Mouse (Mus musculus) ES-E14 (cell line): ENCODE data around the gene Egfem1. TPM values are rescaled to one million over a fixed set of nuclear protein-coding genes. Genes with fewer than 3 reads are reported as not detected.
A peak's percentile ranks its signal among the peaks of the same experiment; 100 is the strongest.

Experiments used
- DNase-seq: peaks from one replicate; pipeline ENCODE4 v3.0.0-alpha.2; 2013; ENCODE audit warnings: low read depth, low spot score
- H3K27ac ChIP-seq: 2 replicates; pipeline ENCODE4 v1.5.1; 2012; ENCODE audit warnings: low read depth, mild to moderate bottlenecking, low read length, moderate library complexity, mixed read lengths; ENCODE audit not compliant: poor library complexity, insufficient read depth, severe bottlenecking
- H3K36me3 ChIP-seq: 2 replicates; pipeline ENCODE4 v1.6.1; 2012; ENCODE audit warnings: mild to moderate bottlenecking, low read length, moderate library complexity, mixed read lengths; ENCODE audit not compliant: control insufficient read depth, poor library complexity, insufficient read depth, severe bottlenecking
- H3K4me1 ChIP-seq, 2 experiments: fragments of 150-350 bp in 1 of 2; sonication (generic) in 1 of 2; 2 replicates each; pipeline ENCODE4 v1.6.1; 2012; ENCODE audit warnings: low read length in 2 of 2, mild to moderate bottlenecking in 1 of 2, mixed read lengths in 1 of 2; ENCODE audit not compliant: control insufficient read depth in 2 of 2, insufficient read depth in 2 of 2, poor library complexity in 1 of 2
- H3K4me3 ChIP-seq, 2 experiments: fragments of 150-350 bp in 1 of 2; sonication (generic) in 1 of 2; 2 replicates each; pipeline ENCODE4 v1.5.1; 2012; ENCODE audit warnings: low read length in 2 of 2, low read depth in 1 of 2, mild to moderate bottlenecking in 1 of 2, mixed read lengths in 1 of 2; ENCODE audit not compliant: insufficient read depth in 1 of 2, poor library complexity in 1 of 2, severe bottlenecking in 1 of 2
- H3K9ac ChIP-seq: 2 replicates; pipeline ENCODE4 v1.6.1; 2012; ENCODE audit warnings: low read depth, mild to moderate bottlenecking, low read length, mixed read lengths; ENCODE audit not compliant: poor library complexity, insufficient read depth, severe bottlenecking
- H3K9me3 ChIP-seq: fragments of 150-350 bp; sonication (generic); 2 replicates; pipeline ENCODE4 v1.6.1; 2012; ENCODE audit warnings: low read depth, mild to moderate bottlenecking, low read length; ENCODE audit not compliant: control insufficient read depth, insufficient read depth
- CHD2 ChIP-seq: IDR thresholded peaks from 2 replicates; pipeline ENCODE4 v1.6.1; 2014; ENCODE audit warnings: mild to moderate bottlenecking, low read depth, low read length, inconsistent platforms
- HCFC1 ChIP-seq: IDR thresholded peaks from 2 replicates; pipeline ENCODE4 v1.6.1; 2012; ENCODE audit warnings: low read length, inconsistent platforms, borderline replicate concordance; ENCODE audit not compliant: insufficient read depth
- MAFK ChIP-seq: IDR thresholded peaks from 2 replicates; pipeline ENCODE4 v1.6.1; 2014; ENCODE audit warnings: mild to moderate bottlenecking, low read depth, low read length, inconsistent platforms; ENCODE audit not compliant: insufficient read depth
- ZC3H11A ChIP-seq: IDR thresholded peaks from 2 replicates; pipeline ENCODE4 v1.6.1; 2012; ENCODE audit warnings: low read depth, mild to moderate bottlenecking, inconsistent platforms, low read length, borderline replicate concordance
- ZNF384 ChIP-seq: IDR thresholded peaks from 2 replicates; pipeline ENCODE4 v1.6.1; 2012; ENCODE audit warnings: low read depth, low read length, inconsistent platforms
- in situ Hi-C, 2 experiments: fragments of 600-800 bp; cut with MboI; formaldehyde crosslinking; loops; one replicate each; pipeline ENCODE4 v1.15.1; 2025; ENCODE audit warnings: low sequenced_read_pairs in 2 of 2, inconsistent platforms in 1 of 2; ENCODE audit not compliant: unreplicated experiment in 2 of 2
- total RNA-seq: library from RNA; depleted of rRNA; stranded (reverse); fragments of 300-350 nt; gene quantifications from 2 replicates; pipeline ENCODE4 v1.2.3, GENCODE M21; 2012

Gene Egfem1
- total RNA-seq, 1 experiment: 0.18 TPM

DNA sequence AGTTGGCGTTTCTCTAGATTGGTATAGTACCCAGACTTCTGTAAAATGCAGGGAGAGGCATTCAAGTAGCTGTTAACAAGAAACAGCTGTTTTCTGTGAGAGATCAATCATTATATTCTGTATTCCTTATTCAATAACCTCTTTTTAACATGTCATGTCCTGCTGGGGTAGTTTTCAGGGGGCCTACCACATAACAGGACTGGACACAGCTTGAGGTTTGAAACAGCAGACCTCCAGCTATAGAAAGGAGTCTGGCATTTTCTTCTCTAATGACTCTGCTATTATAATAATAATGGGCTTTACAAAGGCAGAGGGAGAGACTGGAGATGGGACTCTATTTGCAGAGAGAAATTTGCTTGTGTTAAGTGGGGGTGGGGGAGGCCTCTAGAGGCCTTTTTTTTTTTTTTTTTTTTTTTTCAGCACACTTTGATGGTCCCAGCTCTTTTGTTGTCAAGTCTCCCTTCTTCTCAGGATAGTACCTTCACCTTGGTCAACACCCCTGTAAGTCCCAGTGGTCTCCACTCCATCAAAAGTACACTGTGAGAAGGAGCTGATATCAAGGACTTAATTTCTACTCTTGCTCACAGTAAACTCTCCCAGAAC, 459.8 kb downstream of the Egfem1 start:
- Histone ChIP-seq H3K9ac (no peak overlapping the region), H3K27ac (no peak overlapping the region), H3K36me3 (no peaks in the 10 kb centered on the region), H3K4me3 (no peak overlapping the region), H3K4me1 (peaks cover 1 to 3% of the 10 kb centered on the region in 2 experiments; a peak in 1 of 4 replicates), H3K9me3 (no peaks in the 10 kb centered on the region)
- in situ Hi-C loops: no loop called here
- peak; percentile 26 for DNase-seq
- TF ChIP-seq HCFC1 (no peak), ZNF384 (peak; percentile 95)

- H3K9ac ChIP-seq: no peak overlapping the region
- no peak overlapping the region for H3K4me3 ChIP-seq
- H3K36me3 ChIP-seq: no peaks in the 10 kb centered on the region
- H3K4me1 ChIP-seq: peaks cover 1 to 3% of the 10 kb centered on the region in 2 experiments; a peak in 1 of 4 replicates
- no peaks in the 10 kb centered on the region for H3K9me3 ChIP-seq
- H3K27ac ChIP-seq: no peak overlapping the region
- TF ChIP-seq MAFK: no peak
- no peak for DNase-seq
- in situ Hi-C loops: no loop called here
Measured at GRCm38 (mm10) chr3:29544056-29544455, 462.2 kb downstream of the Egfem1 start.

DNA sequence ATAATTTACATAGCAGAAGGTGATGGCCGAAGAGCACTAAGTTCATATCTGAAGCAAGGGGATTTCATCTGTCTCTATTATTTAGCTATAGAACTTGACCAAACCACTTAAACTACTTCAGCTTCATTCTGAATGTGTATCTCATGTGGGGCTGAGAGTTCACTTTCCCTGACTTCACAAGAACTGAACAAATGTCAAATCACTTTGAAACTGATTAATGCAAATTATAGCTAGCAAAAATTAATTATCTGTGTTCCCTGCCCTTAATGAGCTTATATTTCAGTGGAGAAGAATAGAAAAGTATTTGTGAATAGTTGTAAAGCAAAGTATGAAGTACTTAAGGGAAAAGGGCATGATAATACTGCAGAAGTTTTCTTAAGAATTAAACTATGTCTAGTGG, 481.3 kb downstream of the Egfem1 start:
- no peaks in the 10 kb centered on the region for H3K9me3 ChIP-seq
- H3K4me1 ChIP-seq: no peaks in the 10 kb centered on the region
- no peak overlapping the region for H3K4me3 ChIP-seq
- no peaks in the 10 kb centered on the region for H3K36me3 ChIP-seq
- DNase-seq: no peak
- no peak for TF ChIP-seq ZNF384
- no peak for TF ChIP-seq ZC3H11A
- TF ChIP-seq MAFK: no peak
- TF ChIP-seq HCFC1: no peak
- no peak overlapping the region for H3K9ac ChIP-seq
- in situ Hi-C loops: no loop called here
- no peak overlapping the region for H3K27ac ChIP-seq

GRCm38 (mm10) chr3:29578055-29578860, 496.4 kb downstream of the Egfem1 start:
- Histone ChIP-seq H3K27ac (no peak overlapping the region), H3K4me1 (no peaks in the 10 kb centered on the region), H3K4me3 (no peak overlapping the region), H3K36me3 (no peaks in the 10 kb centered on the region), H3K9ac (no peak overlapping the region), H3K9me3 (no peaks in the 10 kb centered on the region)
- DNase-seq: no peak
- in situ Hi-C loops: no loop called here
- TF ChIP-seq ZC3H11A (no peak), CHD2 (no peak), MAFK (no peak), HCFC1 (no peak), ZNF384 (no peak)

DNA sequence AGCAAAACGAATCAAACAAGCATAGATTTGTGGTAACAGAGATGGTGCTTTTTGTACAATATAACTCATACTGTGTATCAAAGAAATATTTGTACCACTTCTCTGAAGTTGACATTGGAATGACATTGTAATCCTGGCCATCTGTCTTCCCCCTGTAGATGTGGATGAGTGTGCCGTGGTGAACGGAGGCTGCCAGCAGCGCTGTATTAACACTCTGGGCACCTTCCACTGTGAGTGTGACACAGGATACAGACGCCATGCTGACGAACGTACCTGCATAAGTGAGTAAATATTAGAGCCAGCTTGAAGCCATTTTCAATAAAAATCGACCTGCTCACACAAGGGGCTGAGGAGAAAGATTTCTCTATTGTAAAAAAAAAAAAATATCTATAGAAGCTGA, 500.9 kb downstream of the Egfem1 start:
- no peak overlapping the region for H3K9ac ChIP-seq
- H3K4me1 ChIP-seq: no peaks in the 10 kb centered on the region
- DNase-seq: no peak
- H3K9me3 ChIP-seq: no peaks in the 10 kb centered on the region
- no peak overlapping the region for H3K4me3 ChIP-seq
- H3K27ac ChIP-seq: no peak overlapping the region
- no peaks in the 10 kb centered on the region for H3K36me3 ChIP-seq
- no peak for TF ChIP-seq HCFC1
- TF ChIP-seq MAFK: no peak
- no peak for TF ChIP-seq CHD2
- TF ChIP-seq ZC3H11A: no peak
- no peak for TF ChIP-seq ZNF384
- in situ Hi-C loops: no loop called here
